Mouse (Mus musculus): ENCODE data around the gene Slc25a26. TPM values are rescaled to one million over a fixed set of nuclear protein-coding genes. Genes with fewer than 3 reads are reported as not detected.
A peak's percentile ranks its signal among the peaks of the same experiment; 100 is the strongest.

Slc25a26 gene
- total RNA-seq, 2 experiments from 2014 or later, result 13.9 to 14.6 TPM

GRCm38 (mm10) chr6:94634274-94634673 is 134.1 kb downstream of the Slc25a26 start:
- DNase-seq (ENCODE audit: low spot score in 2 of 2), result no peak

DNA sequence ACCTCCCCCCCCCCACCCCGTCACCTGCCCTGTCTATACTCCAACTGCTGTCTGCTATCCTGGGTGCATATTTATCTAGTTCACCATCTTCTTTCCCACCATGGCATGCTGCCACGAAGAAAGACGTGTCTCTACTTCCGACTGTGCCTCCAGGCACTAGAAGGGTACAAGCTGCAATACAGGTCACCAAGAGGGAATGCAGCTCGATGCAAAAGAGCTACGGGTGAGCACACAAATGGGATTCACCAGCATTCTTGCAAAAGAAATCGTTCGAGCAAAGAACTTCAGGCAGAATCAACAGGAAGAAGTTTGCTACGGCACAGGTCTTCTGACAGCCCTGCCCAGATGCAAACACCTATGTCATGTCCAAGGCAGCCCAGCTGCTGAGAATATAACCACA is 134.6 kb downstream of the Slc25a26 start:
- no peak for DNase-seq (ENCODE audit: low spot score in 2 of 2)

DNA sequence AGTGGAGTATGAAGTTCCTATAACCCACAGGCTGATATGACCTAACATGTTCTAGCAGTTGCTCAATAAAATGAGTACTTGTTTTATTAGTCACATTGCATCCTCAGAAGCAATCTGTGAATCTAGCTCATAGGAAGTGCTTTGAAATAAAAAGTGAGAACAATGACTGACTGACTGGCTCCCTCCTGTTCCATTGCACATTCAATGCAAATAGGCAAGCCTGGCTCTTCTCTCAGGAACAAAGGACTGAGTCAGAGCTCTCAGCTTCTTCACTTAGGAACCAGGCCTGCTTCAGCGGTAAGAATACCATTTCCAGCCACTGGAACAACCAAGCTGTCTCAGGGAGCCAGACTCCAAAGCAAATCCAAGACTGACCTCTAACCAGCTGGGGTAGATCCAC is 135.2 kb downstream of the Slc25a26 start:
- no peak for DNase-seq (ENCODE audit: low spot score in 2 of 2)

DNA sequence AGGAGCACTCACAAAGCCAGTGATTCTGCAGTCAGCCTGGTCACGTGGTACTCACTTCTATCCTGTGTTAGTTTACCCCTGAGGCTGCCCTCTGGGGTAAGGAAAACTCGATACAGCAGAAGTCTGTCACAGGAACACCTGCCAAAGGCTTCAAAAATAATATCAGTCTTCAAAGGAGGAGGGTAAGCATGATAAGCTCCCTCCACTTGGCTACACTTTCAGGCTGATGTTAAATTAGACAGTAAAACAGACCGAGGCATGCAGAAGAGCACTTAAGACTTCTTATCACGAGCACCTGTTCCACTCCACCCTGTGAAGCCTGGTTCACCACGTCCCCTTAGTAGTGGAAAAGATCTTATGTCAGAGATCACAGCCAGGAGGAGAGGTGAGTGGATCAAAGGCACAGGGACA is 136.9 kb downstream of the Slc25a26 start:
- no peak for DNase-seq (ENCODE audit: low spot score in 2 of 2)

DNA sequence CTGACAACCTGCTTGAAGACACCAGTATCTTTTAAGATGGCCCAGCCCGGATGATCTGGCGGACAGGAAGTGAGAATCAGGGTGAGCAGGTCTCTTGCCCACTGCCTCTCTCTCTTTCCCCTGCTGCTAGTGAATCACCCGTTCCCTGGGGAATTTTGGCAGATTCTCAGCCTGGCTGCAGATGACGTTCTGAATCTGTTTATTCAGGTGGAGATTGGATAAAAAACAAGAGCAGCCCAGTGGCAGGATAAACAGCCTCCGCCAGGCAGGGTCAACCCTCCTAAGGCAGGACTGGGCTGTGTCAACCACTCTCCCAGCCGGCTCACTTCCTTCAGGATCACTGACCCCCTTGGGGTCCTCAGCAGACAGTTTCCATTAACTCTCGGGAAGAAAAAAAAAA is 140.2 kb downstream of the Slc25a26 start:
- no peak for DNase-seq (ENCODE audit: low spot score in 2 of 2)

DNA sequence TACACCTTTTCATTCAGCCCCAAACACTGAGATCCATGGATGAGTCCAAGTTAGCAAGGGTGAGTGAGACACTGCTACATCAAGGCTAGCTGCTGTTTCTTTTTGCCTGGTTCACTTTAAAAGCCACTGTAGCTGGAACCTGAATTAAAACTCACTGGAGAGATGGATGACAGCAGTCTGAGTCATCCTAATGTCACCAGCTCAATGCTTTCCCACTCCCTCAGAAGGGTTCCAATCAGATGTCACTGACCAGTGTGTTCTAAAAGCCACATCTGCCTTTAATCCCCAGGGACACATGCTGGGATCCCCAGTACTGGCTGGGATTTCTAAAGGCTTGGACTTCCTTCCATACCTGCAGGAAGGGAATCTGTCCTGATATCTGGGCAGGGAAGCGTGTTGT is 141.9 kb downstream of the Slc25a26 start:
- no peak for DNase-seq (ENCODE audit: low spot score in 2 of 2)

GRCm38 (mm10) chr6:94643989-94644388 is 143.9 kb downstream of the Slc25a26 start:
- no peak for DNase-seq (ENCODE audit: low spot score in 2 of 2)

DNA sequence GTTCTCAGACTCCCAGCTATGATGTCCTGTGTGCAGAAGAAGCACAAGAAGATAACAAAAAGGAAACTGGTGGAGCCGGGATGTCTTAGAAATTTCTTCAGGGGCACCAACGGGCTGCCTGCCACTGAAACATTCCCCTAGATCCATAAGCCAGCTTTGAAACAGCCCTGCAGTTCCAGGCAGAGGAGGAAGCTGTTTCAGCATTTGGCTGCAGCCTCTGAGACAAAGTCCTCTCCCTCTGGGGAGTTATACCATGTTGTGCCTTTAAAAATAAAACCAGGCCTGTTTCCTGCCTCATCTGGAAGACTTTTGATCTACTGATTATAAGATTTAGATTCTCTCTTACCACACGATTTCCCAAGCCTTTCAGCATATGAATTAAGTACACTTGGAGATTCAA is 144.5 kb downstream of the Slc25a26 start:
- no peak for DNase-seq (ENCODE audit: low spot score in 2 of 2)

DNA sequence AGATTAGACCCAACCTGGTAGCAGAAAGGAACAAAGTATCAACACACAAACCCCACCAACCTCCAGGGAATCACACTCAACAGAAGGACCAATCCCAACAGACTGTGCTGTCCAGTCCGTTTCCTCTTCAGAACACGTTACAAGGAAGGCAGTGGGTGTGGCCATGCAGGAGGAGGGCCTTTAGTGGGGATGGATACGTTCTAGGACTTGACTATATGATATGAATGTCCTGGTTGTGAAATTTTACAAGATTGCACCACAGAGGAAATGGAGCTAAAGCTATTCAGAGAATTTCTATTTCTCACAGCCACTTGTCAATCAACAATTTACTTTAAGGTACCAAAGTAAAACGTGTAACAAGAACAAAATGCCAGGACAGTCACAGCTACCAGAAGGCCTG is 145.6 kb downstream of the Slc25a26 start:
- no peak for DNase-seq (ENCODE audit: low spot score in 2 of 2)

GRCm38 (mm10) chr6:94646274-94646863 is 146.2 kb downstream of the Slc25a26 start:
- no peak for DNase-seq (ENCODE audit: low spot score in 2 of 2)

DNA sequence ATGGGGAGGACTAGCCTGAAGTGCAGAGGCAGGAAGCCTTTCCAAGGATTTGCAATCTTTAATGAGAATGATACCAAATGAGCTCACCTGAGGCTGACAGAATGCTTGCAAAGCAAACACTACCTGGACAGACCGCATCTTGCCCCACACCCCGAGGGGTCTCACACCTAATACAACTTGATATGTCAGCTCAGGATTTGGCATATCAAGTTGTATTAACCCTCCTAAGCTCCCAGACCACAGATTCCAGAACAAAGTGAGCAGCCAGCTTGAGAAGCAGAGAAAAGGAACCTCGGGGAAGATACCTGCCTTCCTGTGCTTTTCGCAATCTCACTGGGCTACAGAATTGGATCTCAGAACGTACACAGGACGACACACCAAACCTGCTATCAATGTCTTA is 146.8 kb downstream of the Slc25a26 start:
- no peak for DNase-seq (ENCODE audit: low spot score in 2 of 2)

- DNase-seq (ENCODE audit: low spot score in 2 of 2), result peak in 1 of 2 experiments; percentile 25
These were observed 147.7 kb downstream of the Slc25a26 start for GRCm38 (mm10) chr6:94647574-94648430.

DNA sequence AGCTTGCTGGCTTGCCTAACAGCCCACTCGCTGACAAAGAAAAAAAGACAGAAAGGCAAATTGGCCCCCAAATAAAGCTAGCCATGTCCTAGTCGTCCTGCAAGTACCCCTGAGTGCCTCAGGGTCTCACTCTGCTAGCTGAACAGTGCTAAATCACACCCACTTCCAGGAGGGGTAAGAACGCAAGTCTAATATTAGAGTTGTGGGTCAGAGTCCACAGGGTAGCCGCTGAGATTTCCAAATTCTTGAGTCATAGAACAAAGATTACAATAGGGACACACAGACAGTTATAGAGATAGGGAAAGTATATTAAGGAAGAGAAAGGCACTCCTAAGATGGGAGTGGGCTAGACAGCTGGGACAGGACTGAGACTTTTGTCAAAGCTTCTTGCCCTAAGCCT is 148.4 kb downstream of the Slc25a26 start:
- DNase-seq (ENCODE audit: low spot score in 2 of 2), result no peak

DNA sequence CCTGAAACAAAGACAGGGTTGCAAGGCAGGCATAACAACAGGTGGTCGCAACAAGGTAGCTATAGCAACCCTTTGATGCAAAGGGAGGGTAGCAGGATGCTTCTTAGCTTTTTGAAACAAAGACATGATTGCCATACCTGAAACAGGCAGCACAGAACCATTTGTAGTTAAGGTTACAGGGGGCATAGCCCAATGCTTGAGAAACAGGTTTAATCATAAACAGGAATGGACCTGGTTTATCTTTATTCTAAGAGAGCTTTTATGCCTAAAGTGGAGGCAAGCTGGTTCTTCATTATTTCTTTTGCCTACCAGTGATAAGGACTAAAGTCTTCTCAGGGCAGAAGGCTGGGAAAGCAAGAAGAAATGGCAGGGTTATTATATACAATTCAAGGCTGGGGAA is 149.5 kb downstream of the Slc25a26 start:
- no peak for DNase-seq (ENCODE audit: low spot score in 2 of 2)

DNA sequence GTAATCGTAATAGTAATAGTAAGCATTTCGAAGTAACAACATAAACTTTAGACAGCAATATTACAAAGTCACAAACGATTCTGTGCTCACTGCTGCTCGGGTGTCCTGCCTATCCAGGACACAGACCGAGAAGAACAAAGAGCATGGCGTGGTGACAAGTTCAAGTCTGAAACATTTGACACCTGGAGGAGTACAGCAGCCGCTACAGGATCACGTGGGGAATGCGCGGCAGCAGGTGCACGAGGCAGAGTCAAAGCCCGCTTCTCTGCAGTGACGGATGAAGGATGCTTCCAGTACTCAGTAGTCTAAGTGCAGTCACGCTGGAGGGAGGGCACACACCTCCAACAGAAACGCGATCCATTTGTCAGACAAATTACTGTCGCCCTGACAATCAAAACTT is 151.4 kb downstream of the Slc25a26 start:
- no peak for DNase-seq (ENCODE audit: low spot score in 2 of 2)

- no peak for DNase-seq (ENCODE audit: low spot score in 2 of 2)
These were observed 152.6 kb downstream of the Slc25a26 start for GRCm38 (mm10) chr6:94652659-94653213.

- no peak for DNase-seq (ENCODE audit: low spot score in 2 of 2)
These were observed 153.5 kb downstream of the Slc25a26 start for GRCm38 (mm10) chr6:94653388-94654316.
